Mouse (Mus musculus) left cerebral cortex, adult 2 months (tissue): ENCODE measurements at regions not wholly inside any gene's neighbourhood (a gene's known extent, or its start where the extent isn't known, plus 50 kb on each side); places are given as distances from the start of the nearest gene placed in this dataset.

ENCODE experiments used
- DNase-seq, 2 experiments: peaks; one replicate each; pipeline ENCODE4 v3.0.0; 2021 to 2022; ENCODE audit warnings: low spot score in 2 of 2, mixed read lengths in 1 of 2; ENCODE audit errors: extremely low spot score in 1 of 2
- H3K27ac ChIP-seq: fragments of 200-600 bp; 2 replicates; pipeline ENCODE4 v1.8.1; 2022
- H3K4me3 ChIP-seq: fragments of 200-600 bp; 2 replicates; pipeline ENCODE4 v1.8.1; 2022
- CTCF ChIP-seq: fragments of 200-600 bp; IDR thresholded peaks from 2 replicates; pipeline ENCODE4 v1.8.1; 2022; ENCODE audit warnings: antibody characterized with exemption, mild to moderate bottlenecking, moderate library complexity
- intact Hi-C: fragments of 180-260 bp; cut with DNase I; formaldehyde crosslinking; loops from one replicate; pipeline ENCODE4 v1.15.1; 2025

DNA sequence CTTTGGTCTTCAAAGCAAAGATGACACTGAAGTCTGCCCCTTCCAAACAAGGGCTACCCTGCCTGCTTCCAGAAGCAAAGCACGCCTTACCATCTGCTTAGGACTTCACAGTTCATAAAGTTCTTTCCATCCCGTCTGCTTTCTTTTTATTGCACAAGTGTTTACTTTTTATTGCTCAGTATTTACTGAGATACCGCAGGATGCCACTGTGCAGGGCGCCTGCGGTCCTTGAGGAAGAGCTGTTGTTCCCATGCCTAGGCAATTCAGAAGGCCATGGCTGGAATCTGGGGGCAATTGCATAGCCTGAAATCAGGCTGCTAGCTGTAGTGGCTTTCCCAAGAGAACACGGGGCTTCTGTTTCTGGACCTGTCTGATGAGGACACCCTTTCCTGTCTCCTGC, 1255.8 kb upstream of the A1bg start:
- TF ChIP-seq CTCF: no peak
- H3K27ac ChIP-seq: no peak overlapping the region
- intact Hi-C loops: no loop called here
- no peak overlapping the region for H3K4me3 ChIP-seq
- no peak for DNase-seq

DNA sequence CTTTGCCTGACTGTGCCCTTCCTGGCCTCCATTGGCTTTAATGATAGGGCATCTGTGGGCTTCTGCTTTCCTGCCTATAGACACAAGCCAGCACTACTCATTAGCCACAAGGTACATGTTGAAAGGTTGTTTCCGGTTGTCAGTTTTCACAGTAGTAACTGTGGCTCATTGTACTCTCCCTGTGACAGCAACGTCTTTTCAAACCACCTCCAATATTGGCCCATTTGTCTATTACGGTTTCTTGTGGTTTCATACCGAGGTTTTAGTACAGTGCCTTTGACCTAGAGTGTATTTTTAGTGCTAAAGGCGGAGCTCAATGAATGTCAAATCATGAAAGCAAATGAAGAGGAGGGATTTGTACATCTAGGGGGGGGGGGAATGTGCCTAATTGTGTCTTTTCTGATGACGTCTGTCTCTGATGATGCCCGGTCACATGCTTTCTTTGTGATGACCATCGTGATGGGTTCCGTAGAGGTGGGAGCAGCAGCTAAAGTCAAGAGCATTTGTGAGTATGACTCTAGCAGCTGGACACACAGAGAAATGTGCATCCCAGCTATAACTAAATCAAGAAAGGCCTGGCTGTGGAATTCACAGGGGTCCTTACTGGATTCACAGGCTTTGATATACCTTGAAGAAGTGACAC, 1255.1 kb upstream of the A1bg start:
- DNase-seq: no peak
- intact Hi-C loops: no loop called here

DNA sequence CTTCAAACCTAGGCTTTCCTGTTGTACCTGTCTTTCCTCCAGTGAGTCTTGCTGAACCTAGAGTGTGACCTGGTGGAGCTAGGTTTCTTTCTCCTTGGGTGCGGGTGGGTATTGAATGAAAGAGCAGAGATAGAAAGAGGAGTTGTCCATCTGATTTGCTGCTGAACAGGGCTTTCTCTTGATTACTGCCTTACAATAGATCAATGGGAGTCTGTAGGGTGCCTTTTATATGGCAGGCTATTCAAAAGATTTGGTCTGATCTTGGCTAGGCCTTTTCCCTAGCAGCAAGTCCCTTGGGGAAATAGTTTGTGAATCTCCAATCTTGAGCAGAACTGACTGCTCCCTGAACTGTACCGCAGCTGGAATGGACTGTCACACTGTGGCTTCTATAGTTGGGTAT, 1253.3 kb upstream of the A1bg start:
- no peak for TF ChIP-seq CTCF
- H3K4me3 ChIP-seq: no peak overlapping the region
- no peak for DNase-seq
- intact Hi-C loops: no loop called here
- H3K27ac ChIP-seq: no peak overlapping the region

More for the DNA sequence above, 1255.1 kb upstream of the A1bg start:
- TF ChIP-seq CTCF: no peak
- H3K4me3 ChIP-seq: no peak overlapping the region
- no peak overlapping the region for H3K27ac ChIP-seq

DNA sequence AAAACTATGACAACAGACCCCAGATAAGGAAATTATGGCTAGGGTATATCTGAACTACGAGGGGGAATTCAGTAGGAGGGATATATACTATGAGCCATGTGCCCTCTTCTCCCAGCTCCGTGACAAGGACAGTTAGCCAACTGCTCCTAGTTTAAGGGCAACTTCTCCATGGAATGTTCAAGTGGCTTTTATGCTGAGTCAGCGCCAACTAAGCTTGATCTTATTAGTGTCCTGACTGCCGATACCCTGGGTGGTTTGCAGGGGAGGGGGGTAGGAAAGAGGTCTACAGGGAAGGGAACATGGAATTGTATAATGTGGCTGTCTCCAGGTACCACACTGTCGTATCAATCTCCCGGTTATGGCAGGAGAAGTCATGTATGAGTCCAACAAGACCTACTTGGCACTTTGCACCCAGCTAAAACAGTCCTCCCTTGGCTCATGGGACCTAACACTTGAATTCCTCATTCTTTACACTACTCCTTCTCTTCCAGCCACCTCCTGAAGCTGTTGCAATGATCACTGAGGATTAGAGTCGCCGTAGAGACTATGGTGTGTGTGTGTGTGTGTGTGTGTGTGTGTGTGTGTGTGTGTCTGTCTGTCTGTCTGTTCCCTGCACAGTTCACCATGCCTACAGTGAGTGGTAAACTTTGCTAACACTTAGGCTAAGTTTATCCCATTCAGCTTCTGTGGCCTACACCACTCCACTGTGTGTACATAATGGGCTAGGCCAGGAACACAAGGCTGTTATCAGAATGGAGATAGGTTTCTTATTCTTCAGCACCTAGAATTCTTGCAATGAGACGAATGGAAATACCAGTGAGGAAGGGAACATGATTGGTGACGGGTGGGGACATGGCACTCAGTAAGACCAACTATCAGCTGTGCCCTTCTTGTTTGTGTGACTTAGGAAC, 1251.1 kb upstream of the A1bg start:
- Histone ChIP-seq H3K27ac (no peak overlapping the region), H3K4me3 (no peak overlapping the region)
- no peak for DNase-seq
- intact Hi-C loops: no loop called here
- TF ChIP-seq CTCF: no peak

DNA sequence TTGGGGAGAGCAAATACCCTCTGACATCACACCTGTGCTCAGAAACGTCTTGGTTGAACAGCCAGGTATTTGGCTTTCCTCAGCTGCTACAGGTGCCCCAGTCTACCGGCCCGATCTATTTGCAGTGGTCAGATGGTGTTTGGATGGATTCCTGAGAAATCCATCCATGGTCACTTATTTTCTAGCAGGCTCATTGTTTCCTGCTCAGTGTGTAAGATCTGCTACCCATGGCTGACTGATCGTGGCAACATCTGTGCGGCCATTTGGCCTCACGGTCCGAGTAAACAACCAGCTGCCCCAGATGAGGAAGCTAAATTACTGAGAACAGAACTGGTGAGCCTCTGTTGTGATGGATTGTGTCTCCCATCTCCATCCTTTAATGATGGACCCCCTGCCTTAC, 1248.8 kb upstream of the A1bg start:
- Histone ChIP-seq H3K4me3 (no peak overlapping the region), H3K27ac (no peak overlapping the region)
- intact Hi-C loops: no loop called here
- DNase-seq: no peak
- no peak for TF ChIP-seq CTCF

DNA sequence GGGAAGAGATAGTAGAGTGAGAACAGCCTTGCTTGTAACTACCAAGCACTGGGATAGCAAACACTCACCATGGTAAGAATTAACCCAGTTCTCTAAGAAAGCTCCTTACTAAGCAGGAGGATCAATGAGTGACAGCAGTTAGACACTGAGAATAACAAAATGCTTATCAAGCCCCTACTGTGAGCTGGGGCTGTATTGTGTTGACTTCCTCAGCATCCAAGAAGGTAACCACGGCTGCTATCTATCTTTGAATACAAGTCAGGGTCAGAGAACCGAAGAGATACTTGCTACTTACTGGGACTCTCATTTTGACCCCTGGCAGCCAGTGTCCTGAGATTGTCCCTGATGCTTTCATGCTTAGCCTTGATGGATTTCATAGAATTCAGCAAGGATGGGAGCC, 1248.4 kb upstream of the A1bg start:
- no peak overlapping the region for H3K27ac ChIP-seq
- intact Hi-C loops: no loop called here
- H3K4me3 ChIP-seq: no peak overlapping the region
- DNase-seq: no peak
- no peak for TF ChIP-seq CTCF

DNA sequence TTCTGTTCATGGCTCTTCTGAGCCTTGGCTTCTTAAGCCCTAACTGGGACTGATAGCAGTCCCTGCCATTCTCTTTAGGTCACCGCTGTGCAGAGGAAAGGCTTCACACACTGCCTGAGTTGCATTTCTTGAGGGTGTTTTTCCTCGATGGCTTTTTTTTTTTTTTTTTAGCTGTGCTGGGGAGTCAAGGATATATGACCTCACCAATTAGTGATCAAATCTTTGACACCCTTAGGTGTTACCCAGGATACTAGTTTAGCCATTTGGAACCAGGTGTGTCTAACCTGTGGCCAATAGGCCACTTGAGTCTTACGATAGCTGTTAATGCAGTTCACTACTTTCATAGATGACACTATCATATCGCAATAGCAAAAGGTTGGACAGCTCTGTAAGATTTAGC, 1247.5 kb upstream of the A1bg start:
- Histone ChIP-seq H3K4me3 (no peak overlapping the region), H3K27ac (no peak overlapping the region)
- intact Hi-C loops: no loop called here
- no peak for DNase-seq
- no peak for TF ChIP-seq CTCF

DNA sequence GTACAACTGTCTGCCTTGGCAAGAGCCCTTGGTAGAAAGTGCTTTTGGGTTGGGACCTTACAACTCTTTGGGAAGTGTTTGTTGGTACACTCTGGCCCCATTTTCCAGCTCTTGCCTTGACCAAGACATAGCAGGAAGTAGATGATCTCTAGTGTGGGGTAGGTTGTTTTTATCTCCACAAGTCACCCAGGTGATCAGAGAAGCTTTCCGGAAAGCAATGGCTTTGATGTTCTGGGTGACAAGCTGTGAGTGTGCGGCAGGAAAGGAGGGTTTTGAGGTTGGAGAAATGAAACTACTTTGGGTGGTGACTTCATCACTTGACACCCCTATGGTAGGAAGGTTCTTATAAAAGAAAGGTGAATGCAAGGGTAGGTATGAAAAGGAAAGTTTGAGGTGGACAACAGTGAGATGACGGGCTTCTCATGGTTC, 1246.8 kb upstream of the A1bg start:
- TF ChIP-seq CTCF: no peak
- no peak for DNase-seq
- H3K27ac ChIP-seq: no peak overlapping the region
- no peak overlapping the region for H3K4me3 ChIP-seq
- intact Hi-C loops: no loop called here

DNA sequence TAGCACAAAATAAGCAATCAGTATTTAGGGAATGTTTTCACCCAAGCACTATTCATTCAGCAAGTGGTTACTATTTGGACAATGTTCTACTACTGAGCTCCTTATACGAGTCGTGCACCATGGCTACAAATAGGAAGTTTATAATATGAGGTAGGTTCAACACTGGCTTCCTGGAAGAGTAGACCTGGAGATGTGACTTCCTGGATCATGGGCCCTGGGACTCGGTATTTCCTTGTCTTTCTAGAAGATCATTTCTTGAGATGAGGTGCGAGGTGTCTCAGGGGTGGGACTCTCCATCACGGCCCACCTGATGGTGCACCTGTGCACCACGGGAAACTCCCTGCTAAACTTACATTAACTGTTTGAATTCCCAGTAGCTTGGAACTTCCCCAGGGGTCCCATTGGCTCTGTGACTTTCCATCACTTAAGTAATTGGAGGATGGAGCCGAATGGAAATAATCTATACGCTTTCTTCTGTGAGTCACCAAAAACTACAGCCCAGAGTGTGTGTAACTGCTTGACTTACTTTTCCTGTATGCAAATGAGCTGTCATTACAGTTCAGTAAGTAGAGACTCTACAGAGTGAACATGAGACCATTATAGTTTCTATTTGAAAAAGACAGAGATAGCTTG, 1246.3 kb upstream of the A1bg start:
- intact Hi-C loops: no loop called here
- DNase-seq: no peak
- no peak overlapping the region for H3K4me3 ChIP-seq
- H3K27ac ChIP-seq: no peak overlapping the region
- no peak for TF ChIP-seq CTCF

DNA sequence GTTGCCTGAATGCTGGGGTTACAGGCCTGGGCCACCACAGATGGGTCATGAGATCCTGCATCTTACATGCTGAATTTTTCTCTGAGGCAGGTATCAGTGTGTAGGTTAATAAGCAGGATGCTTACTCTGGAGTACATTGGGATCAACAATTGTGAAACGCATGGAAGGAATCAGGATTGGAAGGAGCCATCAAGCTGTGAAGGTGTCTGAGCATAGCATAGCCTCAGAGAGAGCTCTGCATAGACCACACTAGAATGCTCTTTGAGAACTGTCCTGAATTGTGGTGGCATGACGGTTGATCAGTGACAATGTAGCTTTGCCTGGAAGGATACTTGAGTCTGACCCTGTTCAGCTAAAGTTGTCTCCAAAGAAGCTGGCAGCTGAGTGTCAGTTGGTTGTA, 1245.7 kb upstream of the A1bg start:
- Histone ChIP-seq H3K4me3 (no peak overlapping the region), H3K27ac (no peak overlapping the region)
- no peak for TF ChIP-seq CTCF
- no peak for DNase-seq
- intact Hi-C loops: no loop called here

DNA sequence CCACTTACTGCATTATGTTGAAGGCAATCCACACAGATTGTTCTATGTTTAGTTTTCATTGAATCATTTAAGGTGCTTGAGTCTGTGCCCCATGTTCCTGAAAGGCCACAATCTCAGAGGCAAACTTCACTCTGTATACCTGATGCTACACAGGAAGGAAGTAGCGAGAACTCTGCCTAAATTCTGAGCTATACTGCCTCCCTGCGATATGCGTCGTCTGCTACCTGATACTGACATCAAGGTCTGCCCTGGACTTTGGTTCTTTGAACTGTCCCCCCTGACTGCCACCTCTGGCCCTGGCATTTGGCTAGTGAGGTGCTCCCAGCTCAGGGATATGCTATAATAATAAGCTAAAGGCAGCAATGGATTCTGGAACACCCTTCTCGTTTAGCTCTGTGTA, 1244.0 kb upstream of the A1bg start:
- no peak for DNase-seq
- Histone ChIP-seq H3K4me3 (no peak overlapping the region), H3K27ac (no peak overlapping the region)
- no peak for TF ChIP-seq CTCF
- intact Hi-C loops: no loop called here

DNA sequence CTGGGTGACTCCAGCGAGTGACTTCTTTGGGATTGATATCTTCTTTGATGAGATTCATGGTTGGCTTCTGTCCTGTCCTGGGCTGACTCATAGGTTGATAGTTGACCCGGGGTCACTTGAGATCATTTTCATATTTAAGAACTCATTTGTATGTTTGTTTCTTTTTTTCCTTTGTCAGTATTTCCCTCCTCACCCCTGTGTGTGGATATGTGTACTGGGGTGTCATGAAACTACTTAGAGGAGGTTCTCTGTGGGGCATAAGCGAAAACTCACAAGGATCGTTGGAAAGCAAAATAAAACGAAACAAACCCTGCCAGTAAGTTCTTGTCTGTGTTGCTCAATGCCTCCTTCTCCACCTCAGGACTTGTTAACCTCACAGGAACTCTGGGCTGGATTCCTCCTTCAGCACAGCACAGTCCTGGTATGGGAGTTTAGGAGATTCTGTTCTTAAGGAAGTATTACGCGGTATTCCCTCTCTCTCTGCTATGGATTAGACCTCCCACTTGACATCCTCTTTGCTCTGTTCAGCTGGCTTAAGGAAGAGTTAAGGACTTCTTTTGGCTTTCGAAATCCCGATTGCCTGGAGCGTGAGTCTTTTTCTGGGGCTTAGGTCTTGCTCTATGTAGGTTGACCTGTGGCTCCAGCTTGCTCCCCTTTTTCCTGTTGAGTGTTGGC, 1243.2 kb upstream of the A1bg start:
- intact Hi-C loops: no loop called here

More for the DNA sequence above, 1243.2 kb upstream of the A1bg start:
- TF ChIP-seq CTCF: no peak
- no peak overlapping the region for H3K27ac ChIP-seq
- DNase-seq: no peak
- H3K4me3 ChIP-seq: no peak overlapping the region
